Mouse (Mus musculus): Measurements from ENCODE around the gene Dynlt1c. TPM values are rescaled to one million over a fixed set of nuclear protein-coding genes. Genes with fewer than 3 reads are reported as not detected.
"Not testable (repeated sequence)": the region's sequence is repeated elsewhere in the genome, so short reads cannot be mapped to it uniquely, and the experiment has no call there.

Gene Dynlt1c
- total RNA-seq (2021) = 10 to 100 TPM; 17.4 to 22.6 TPM
- long read RNA-seq, experiment 1, transcript Dynlt1c-201 (5 exons, 2,589 nt) = major isoform, 13 of 28 reads
- long read RNA-seq, experiment 1, partial matches to known transcripts = 5 of 28 reads
- long read RNA-seq, experiment 1, other reads (novel, unspliced or antisense) = 8 of 28 reads
- long read RNA-seq, experiment 2, transcript Dynlt1c-201 (5 exons, 2,589 nt) = major isoform, 13 of 31 reads
- long read RNA-seq, experiment 2, partial matches to known transcripts = 10 of 31 reads
- long read RNA-seq, experiment 2, other reads (novel, unspliced or antisense) = 6 of 31 reads

DNA sequence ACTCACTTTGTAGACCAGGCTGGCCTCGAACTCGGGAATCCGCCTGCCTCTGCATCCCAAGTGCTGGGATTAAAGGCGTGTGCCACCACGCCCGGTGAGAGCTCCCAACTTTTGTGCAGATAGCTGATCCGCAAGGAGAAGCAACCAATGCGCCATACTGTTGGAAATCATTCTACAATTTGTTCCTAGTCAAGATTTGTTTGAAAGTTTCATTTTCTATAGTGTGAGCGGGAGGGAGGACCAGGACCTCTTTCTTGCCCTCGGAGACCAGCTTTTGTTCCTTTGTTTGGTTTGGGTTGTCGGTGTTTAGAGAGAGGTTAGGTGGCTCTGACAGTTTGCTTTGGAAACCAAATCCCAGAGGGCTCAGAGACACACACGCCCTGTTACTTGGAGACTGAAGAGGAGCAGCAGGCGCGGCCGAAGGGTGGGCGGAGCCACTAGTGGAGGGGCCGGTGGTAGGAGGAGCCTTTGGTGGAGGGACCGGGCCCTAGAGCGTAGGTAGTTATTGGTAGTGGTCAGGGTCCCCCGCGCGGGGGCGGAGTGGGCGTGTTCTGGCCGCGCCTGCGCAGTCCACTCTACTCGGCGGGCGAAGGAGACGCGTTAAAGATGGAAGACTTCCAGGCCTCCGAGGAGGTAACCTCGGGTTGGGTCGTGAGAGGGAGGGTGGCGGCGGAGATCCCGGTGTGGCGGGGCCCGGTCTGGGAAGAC, at the start of gene Dynlt1c:
Dynlt1c (plus strand) TSS at position 468 of the 708 bp plus-strand sequence.
- peak in 1 of 2 experiments; percentile 25 for DNase-seq (ENCODE audit: low spot score in 2 of 2)

DNA sequence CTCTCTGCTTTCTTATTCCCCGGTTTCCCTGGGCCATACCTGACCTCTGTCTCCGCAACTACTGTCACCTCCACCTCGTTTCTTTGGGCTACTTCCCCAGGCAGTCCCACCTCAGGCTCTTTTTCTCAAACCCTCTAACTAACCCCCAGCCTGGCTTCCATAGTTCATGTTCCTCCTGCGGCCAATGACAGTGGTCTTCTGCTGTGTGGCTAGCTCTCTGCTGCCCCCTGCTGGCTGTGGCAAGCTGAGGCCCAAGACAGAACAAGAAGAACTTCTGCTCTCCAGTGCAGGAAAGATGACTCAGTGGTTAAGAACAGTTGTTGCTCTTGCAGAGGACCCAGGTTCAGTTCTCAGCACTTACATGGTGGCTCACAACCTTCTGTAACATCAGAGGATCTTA, 47.7 kb upstream of the Dynlt1c start:
- not testable (repeated sequence) for DNase-seq (ENCODE audit: low spot score in 2 of 2)

DNA sequence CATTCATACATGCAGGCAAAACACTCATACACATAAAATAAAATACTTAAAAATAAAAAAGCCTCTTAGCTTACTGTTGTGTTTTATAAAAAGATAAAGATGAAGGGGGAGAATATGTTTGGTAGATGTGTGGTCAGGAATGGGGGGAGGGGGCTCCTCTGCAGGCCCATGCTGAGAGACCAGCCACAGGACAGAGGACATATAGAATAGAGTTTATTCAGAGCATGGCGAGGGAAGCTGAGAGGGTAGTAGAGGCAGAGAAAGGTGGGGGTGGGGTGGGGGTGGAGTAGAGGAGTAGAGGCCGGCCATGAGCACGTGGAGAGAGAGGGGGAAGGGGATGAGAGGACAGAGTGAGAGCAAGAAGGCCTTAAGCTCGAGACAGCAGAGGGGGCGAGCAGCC, 47.2 kb upstream of the Dynlt1c start:
- DNase-seq (ENCODE audit: low spot score in 2 of 2) = not testable (repeated sequence)

DNA sequence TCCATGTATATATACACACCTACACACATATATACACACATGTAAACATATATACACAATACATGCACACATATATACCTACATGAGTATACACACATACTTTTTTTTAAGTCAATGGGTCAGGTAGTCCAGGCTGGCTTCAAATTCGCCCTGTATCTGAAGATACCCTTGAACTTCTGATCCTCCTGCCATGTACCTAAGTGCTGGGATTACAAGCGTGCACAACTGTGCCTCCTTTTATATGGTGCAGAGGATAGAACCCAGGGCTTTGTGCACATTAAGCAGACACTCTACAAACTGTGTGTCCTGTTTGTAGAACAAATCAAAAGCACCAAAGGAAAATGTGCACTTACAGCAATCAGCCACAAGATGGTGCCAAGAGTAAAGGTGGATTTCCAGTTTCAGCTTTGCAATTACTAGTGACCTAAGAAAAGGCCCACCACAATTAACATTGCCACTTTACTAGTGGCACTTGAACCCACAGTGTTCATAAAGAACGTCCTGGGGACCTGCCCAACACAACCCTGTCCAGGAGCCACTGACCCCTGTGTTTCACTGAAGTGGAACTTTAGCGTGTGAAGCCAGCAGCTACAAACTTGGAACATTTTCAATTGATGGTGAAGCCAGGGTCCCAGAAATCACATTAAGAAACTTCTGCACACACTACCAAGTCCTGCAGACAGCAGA, 41.9 kb upstream of the Dynlt1c start:
- DNase-seq (ENCODE audit: low spot score in 2 of 2) = not testable (repeated sequence)

DNA sequence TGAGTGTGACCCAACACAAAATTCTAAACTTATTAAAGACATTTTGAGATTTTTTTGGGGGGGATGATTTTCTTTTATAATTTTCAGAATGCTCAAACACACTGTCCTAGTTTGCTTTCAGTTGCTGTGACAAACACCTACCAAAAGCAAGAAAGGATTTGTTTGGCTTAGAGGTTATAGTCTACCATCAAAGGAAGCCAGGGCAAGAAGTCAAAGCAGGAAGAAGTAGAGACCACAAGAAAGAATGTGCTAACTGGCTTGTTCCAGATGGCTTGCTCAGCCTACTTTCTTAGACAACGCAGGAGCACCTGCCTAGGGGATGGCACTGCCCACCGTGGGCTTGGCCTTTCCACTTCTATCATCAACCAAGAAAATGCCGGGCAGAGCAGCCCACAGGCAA, 36.6 kb upstream of the Dynlt1c start:
- not testable (repeated sequence) for DNase-seq (ENCODE audit: low spot score in 2 of 2)

DNA sequence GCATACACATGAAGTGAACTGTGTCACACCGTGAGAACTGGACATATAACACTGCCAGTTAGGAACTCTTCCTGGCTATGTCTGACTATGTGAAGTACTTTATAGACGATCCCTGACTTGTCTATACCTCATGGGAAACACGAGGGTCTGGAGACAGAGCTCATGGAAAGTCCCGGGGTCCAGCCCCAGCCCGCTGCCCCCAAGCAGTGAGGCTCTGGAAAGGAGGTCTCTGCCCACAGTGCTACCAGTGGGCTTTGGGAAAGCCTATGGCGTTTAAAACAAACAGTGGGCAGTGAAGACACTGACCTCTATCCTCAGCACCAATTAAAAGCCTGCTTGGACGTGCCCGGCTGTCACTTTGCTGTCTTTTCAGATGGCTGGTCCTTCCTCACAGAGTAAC, 33.6 kb upstream of the Dynlt1c start:
- not testable (repeated sequence) for DNase-seq (ENCODE audit: low spot score in 2 of 2)

DNA sequence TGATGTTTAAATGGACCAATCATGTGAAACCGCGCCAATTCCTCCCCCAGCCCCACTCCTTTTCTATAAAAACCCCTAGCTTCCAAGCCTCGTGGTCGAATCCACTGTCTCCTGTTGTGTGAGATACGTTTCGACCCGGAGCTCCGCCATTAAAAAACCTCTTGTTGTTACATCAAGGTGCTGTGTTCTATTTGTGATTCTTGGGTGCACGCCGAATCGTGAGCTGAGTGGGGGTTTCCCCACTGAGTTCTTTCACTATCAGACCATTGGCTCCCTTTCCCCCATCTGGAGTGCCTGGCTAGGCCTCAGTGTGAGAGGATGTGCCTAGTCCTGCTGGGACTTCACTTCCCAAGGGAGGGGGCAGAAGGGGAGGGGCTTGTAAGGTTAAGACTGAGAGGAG, 30.2 kb upstream of the Dynlt1c start:
- not testable (repeated sequence) for DNase-seq (ENCODE audit: low spot score in 2 of 2)

DNA sequence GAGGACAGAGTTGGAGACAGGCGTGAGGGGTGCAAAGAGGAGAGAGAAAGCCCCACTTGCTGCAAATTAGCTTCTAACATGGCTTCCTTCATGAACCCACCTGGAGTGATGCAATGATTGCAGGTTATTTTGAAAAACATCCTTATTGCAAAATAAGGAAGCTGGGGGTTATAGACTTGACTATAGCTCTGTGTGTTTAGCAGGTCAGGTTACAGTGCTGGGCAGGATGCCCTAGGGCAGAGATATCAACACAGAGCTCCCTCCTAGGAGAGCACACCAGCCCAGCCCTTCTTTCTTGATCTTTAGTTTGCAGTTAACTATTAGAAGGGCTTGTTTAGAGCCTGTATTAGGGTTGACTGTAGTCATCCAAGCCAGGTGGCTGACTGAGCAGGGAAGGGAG, 29.3 kb upstream of the Dynlt1c start:
- DNase-seq (ENCODE audit: low spot score in 2 of 2) = not testable (repeated sequence)

DNA sequence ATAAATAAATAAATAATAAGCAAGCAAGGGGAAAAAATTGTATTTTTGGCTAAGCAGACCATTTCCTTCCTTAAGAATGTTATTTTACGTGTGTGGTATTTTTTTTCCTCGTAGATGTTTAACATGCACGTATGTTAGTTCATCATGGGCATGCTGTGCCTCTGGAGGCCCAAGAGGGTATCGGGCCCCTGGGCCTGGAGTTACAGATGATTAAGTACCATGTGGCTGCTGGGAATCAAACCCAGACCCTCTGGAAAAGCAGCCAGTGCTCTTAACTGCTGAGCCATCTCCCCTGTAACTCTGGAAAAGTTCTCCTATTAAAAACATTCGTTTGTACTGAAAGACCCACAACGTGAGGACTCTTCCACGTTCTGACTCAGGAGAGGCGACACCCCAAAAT, 26.1 kb upstream of the Dynlt1c start:
- DNase-seq (ENCODE audit: low spot score in 2 of 2) = not testable (repeated sequence)

DNA sequence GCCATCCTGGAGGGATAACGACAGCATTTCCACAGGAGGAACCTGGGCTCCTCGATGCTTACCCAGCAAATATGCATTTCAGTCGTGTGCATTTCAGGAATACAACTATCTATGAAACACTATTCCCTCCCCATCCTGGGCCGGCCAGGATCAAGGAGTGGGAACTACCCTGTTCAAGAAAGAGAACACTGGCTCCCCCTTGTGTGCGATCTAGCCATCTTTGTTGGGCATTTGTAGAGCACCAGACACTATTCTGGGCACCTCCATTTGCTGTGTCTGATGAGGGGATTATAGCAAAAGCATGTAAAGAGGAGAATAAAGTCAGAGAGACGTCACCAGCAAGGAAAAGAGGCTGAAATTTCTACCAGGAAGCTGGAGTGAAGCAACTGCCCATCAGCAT, 12.8 kb upstream of the Dynlt1c start:
- not testable (repeated sequence) for DNase-seq (ENCODE audit: low spot score in 2 of 2)

DNA sequence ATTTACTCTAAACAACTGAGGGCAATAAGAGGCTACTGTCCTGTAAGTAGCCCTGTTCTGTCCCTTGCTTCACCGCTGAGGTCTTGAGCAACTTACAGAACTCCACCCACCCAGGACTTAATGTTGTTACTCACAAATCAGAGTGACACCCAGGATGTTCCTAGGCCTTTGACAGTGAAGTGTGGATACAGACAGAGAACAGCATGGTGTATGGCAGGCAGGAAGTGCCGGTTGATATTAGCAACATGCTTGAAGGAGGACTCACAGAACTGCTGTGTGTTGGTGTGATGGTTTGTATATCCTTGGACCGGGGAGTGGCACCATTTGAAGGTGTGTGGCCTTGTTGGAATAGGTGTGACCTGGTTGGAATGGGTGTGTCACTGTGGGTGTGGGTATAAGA, 9.4 kb upstream of the Dynlt1c start:
- DNase-seq (ENCODE audit: low spot score in 2 of 2) = not testable (repeated sequence)

DNA sequence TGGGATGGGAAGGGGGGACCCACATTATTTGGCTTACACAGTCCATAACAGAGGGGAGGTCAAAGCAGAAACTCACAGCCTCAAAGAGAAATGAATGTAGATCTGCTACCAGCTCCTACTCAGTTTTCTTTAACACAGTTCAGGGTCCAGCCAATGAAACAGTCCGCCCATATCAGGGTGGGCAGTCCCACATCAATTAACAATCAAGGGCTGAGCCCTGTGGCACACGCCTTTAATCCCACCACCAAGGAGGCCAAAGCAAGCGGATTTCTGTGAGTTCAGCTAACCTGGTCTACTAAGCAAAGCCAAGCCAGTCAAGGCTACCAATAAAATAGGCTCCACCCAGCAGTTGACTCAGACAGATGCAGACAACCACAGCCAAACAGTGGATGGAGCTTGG, 7.6 kb upstream of the Dynlt1c start:
- DNase-seq (ENCODE audit: low spot score in 2 of 2) = not testable (repeated sequence)

DNA sequence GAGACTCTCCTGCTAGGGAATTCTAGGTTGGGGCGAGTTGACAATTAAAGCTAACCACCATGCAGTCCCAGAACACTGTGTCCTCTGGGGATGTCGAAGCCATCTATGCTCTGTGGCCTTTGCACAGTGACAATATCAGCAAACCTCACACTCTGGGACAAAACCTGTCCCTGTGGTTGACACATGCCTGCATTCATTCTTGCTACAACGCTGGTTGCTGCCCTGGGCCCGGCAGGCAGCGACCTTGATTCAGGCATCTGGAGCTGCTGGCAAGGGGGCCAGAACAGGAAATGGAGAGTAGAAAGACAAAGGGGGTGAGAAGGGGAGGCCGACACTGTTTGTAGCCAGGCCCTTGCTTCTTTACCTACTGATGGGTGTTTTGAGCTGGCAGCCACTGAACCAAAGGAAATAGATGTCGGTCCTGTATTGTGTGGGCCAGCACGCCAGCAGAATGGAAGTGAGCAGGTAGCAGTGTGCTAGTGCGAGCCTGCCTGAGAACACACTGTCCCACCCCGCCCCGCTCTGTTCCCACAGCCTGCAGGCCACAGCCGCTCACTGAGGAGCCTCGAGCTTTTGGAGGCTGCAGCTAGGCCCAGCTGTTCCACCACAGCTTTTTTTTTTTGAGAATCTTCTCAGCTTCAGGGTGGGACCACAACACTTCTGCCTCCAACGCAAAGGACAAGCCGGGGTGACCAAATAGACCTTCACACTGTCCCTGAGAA, 5.5 kb upstream of the Dynlt1c start:
- not testable (repeated sequence) for DNase-seq (ENCODE audit: low spot score in 2 of 2)

DNA sequence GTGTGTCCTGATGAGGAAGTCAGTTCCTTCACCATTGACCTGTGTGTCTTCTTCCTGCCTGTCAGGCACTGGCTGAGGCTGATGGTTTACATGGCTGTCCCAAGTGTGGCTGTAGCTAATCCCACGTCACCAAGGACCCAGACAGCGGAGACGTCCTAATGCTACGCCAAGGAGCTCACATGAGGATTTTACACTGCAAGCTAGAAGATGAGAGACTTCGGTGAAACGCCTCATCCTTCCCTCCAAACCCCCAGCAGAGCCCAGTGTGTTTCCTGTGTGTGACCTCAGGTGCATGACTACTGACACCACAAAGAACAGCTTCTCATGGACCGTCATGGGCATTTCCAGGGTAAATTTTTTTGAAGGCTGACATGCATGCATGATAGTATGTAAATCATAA, 3.1 kb upstream of the Dynlt1c start:
- DNase-seq (ENCODE audit: low spot score in 2 of 2) = not testable (repeated sequence)

DNA sequence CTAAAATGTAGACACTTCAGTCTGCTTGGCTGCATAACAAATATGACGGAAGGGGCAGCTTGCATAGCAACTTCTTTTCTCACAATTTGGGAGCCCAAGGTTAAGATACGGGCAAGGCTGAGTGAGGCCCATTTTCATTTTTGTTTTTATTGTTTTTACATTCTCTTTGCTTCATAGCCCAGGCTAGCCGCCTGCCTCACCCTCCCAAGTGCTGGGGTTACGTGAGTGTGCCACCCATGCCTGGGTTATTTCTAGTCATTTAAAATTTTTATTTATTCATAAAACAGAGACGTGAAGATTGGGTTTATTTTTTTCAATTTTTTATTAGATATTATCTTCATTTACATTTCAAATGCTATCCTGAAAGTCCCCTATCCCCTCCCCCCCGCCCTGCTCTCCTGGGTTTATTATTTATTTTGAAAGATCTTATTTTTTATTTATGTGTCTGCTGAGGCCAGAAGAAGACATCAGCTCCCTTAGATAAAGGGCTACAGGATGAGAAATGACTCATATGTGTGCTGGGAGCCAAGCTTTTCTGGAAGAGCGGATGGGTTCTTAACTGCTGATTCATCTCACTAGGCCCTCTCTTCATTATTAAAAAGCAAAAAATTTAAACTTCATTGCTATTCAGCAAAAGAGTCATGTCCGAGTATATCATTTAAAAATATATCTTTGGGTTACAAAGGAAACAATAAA, 1.1 kb upstream of the Dynlt1c start:
- peak in 1 of 2 experiments; percentile 28 for DNase-seq (ENCODE audit: low spot score in 2 of 2)

DNA sequence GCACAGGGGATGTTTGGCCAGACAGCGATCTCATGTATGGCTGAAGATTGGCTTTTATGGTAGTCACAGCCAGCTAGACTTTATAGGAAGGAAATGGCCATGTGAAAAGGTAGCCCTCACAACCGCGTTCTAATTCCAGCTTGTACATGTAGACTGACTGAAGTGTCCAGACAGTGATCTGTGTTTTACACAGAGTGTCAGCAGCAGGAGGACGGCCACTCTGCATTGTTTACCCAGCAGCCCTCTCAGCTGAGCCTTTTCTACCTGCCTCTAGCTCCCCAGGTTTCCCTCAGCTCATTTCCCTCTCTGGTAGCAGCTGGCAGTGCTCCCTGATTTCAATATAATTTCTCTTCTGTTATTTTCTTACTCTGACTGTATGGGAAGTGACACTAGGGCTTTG, 734 bp downstream of the Dynlt1c start:
- not testable (repeated sequence) for DNase-seq (ENCODE audit: low spot score in 2 of 2)

DNA sequence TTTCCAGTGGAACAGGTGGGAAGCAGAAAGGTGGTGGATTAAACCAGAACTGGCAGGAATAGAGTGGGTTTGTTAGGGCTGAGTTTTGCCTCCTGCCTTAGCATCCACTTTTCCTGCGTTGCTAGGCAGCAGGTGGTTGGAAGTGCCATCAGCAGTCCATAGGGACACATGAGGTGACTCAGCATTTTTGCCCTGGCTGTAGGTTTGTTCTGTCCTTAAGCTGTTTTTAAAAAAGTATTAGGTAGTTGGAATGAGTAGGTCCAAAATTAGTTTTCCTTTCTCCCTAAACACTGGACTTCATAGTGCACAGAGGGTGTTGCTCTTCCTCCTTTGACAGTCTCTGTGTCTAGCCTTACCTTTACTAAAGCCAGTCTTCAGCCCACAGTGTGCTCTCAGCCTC, 3.9 kb downstream of the Dynlt1c start:
- DNase-seq (ENCODE audit: low spot score in 2 of 2) = not testable (repeated sequence)

DNA sequence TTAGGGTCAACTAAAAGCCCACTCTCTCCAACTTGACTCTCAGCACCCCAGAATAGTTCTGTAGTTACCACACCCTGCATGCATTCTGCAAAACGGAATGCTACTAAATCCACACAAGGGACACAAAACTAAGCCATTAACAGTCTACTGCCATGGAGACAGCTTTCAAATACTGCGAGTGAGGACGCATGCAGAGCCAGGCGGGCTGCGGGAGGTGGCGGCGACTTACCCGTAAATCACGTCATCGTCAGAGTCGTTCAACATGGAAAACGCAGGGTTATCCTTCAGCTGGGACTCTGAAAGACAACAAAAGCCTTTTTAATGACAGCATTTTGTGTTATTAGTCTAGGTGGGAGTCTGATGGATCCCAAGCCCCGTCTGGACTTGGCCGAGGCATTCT, 12.1 kb downstream of the Dynlt1c start:
- DNase-seq (ENCODE audit: low spot score in 2 of 2) = not testable (repeated sequence)

DNA sequence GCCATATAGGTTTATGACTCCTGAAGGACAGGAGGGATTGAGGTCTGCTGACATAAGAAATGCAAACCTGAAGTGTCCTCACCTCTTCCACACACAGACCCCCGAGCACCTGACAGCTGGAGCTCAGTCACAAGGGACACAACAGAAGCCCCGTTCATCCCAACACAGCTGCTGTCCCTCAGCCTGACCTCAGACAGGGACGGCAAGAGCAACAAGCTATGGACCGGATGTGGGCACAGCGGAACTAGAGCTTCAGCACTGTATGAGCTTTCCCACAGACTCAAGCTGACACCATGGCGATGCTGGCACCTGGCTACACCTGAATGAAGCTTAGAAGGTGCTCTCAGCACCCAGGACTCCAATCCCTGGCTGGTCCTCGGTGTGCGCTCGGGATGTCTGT, 12.8 kb downstream of the Dynlt1c start:
- DNase-seq (ENCODE audit: low spot score in 2 of 2) = not testable (repeated sequence)

DNA sequence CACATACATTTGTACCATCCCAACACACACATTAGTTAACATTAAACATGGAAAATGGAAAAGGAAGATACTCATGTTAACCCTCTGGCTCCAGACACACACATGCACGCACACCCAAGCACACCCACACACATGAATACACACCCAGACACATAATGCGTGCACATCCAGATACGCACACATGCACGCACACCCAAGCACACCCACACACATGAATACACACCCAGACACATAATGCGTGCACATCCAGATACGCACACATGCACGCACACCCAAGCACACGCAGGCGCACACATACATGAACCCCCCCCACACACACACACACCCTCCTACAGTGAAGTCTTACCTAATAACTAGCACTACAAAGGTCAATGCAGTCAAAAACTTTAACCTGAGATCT, 15.3 kb downstream of the Dynlt1c start:
- not testable (repeated sequence) for DNase-seq (ENCODE audit: low spot score in 2 of 2)
